Comparison of ENCODE assay signal across 22 mouse cellular contexts in the genomic region with DNA sequence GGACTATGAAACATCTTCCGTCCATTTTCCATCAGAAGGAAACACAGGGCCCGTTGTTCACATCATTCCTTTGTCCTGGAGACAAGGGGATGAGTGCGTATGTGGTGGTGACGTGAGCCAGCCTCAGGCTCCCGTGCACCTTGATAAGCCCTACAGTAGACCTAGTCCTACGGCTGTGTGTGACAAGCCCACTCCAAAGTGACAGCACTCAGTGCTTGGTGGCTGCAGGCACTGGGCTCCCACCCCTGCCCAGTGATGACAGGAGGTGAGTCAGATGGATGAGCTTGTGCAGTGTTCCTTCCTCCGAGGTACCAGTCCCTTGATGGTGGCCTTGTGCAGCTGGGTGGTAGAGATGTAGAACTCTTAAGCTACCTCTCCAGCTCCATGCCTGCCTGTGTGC. TPM values are rescaled to one million over a fixed set of nuclear protein-coding genes. Genes with fewer than 3 reads are reported as not detected.
"Had no signal": no experiment of that assay in that cellular context is flagged by ENCODE, and none has a peak within 500 bp of the region (broad histone marks: within the 10 kb centered on the region; RNA-seq: fewer than 3 reads in every experiment).

No protein-coding gene starts in this region.

- H3K4me1 ChIP-seq: liver, embryonic 13.5 days; midbrain, embryonic 10.5 days; midbrain, embryonic 13.5 days; neural tube, embryonic 13.5 days had no signal

- H3K27ac ChIP-seq: left cerebral cortex, adult 2 months; liver, embryonic 13.5 days; midbrain, embryonic 10.5 days; midbrain, embryonic 13.5 days; neural tube, embryonic 13.5 days had no signal

- H3K4me3 ChIP-seq: left cerebral cortex, adult 2 months; liver, embryonic 13.5 days; midbrain, embryonic 10.5 days; midbrain, embryonic 13.5 days; myocyte; neural tube, embryonic 13.5 days had no signal

- H3K9me3 ChIP-seq: liver, embryonic 13.5 days; midbrain, embryonic 13.5 days; neural tube, embryonic 13.5 days had no signal

- DNase-seq: kidney, postnatal 10 days; kidney, postnatal 36 days; layer of hippocampus, postnatal 36 days; liver, embryonic 13.5 days; lung, adult 2 months; lung, postnatal 14 days; lung, postnatal 4 days; retina, postnatal 1 day; thymus, adult 18-20 months; thymus, postnatal 36 days had no signal

- H3K27me3 ChIP-seq: liver, embryonic 13.5 days; midbrain, embryonic 13.5 days; neural tube, embryonic 13.5 days had no signal

- H3K4me2 ChIP-seq: liver, embryonic 13.5 days; midbrain, embryonic 13.5 days; neural tube, embryonic 13.5 days had no signal

- ATAC-seq: midbrain, embryonic 13.5 days; midbrain, embryonic 16.5 days had no signal

- H3K9ac ChIP-seq: liver, embryonic 13.5 days; midbrain, embryonic 13.5 days; neural tube, embryonic 13.5 days had no signal

RNA-seq across cellular contexts. Expression of a gene that starts 33.7 kb away (rescaled TPM):
- total RNA-seq: left cerebral cortex, postnatal 10 days; liver, adult 2 months; megakaryocyte progenitor cell, adult 5-6 weeks; monocyte, adult 5-6 weeks; neutrophil, adult 5-6 weeks had no signal
- polyA plus RNA-seq: liver, adult 2 months; liver, embryonic 16.5 days had no signal
